In the genomic region with DNA sequence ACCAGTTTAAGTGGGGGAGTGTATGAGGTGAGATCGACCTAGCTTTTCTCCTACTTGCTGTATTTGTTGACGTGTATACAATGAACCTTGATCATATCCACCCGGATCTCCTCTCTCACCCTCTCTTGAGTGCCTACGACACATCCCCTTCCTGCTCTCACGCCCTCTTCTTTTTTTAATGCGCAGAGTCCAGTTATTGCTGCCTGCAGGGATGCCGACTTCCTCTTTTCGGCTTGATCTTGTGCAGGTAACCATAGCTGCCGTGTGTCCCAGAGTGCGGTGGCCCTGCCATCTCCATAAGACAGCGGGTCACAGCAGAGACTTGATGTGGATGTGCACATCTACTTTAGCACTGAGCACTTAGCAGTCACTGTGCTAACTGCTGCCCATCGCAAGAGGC, we compare ENCODE assay signal across 29 mouse cellular contexts. TPM values are rescaled to one million over a fixed set of nuclear protein-coding genes. Genes with fewer than 3 reads are reported as not detected.
A peak's percentile ranks its signal among the peaks of the same experiment; 100 is the strongest.
DNase-seq lines count a peak whose midpoint lies in the region; ATAC-seq lines count a peak whose summit lies in the region.
"Had no signal": no experiment of that assay in that cellular context is flagged by ENCODE, and none has a peak within 500 bp of the region (broad histone marks: within the 10 kb centered on the region; RNA-seq: fewer than 3 reads in every experiment).

No protein-coding gene starts in this region.

- no peak for ATAC-seq in heart, embryonic 13.5 days (ENCODE audit: extremely low read depth, insufficient number of reproducible peaks, low FRiP score, low TSS enrichment)
- ATAC-seq in megakaryocyte, adult 5-6 weeks (ENCODE audit: poor library complexity, severe bottlenecking), result peak; percentile 77
- no peak for ATAC-seq in cerebellum, adult (ENCODE audit: insufficient number of reproducible peaks, low FRiP score, low TSS enrichment)
- ATAC-seq: forebrain, postnatal 0 days; midbrain, embryonic 15.5 days had no signal

- intact Hi-C loops in heart, postnatal 36 days (cut with DNase I), result no loop called here

- no peaks in the 10 kb centered on the region for H3K9me3 ChIP-seq in heart, embryonic 13.5 days
- H3K9me3 ChIP-seq: embryonic facial prominence, embryonic 10.5 days; embryonic facial prominence, embryonic 15.5 days; forebrain, embryonic 12.5 days; G1E; hindbrain, embryonic 13.5 days; limb, embryonic 10.5 days; limb, embryonic 15.5 days; liver, embryonic 13.5 days; midbrain, embryonic 10.5 days; midbrain, embryonic 15.5 days; stomach, embryonic 15.5 days had no signal

- H3K36me3 ChIP-seq in heart, embryonic 13.5 days, result peaks cover 32% of the 10 kb centered on the region
- H3K36me3 ChIP-seq: forebrain, embryonic 12.5 days; midbrain, embryonic 15.5 days; stomach, embryonic 15.5 days had no signal

- WGBS in heart, embryonic 13.5 days, result 85% methylated on average over 12 of the region's 12 CpGs

- peaks cover 17% of the 10 kb centered on the region for H3K4me1 ChIP-seq in heart, embryonic 13.5 days
- H3K4me1 ChIP-seq: embryonic facial prominence, embryonic 10.5 days; embryonic facial prominence, embryonic 15.5 days; forebrain, embryonic 12.5 days; hindbrain, embryonic 13.5 days; limb, embryonic 10.5 days; limb, embryonic 15.5 days; midbrain, embryonic 10.5 days; midbrain, embryonic 15.5 days; stomach, embryonic 15.5 days had no signal

- H3K27ac ChIP-seq in heart, embryonic 13.5 days (replicated peaks), result peak overlapping the region; percentile 65; the same call in 1 of the 2 replicates
- H3K27ac ChIP-seq: embryonic facial prominence, embryonic 10.5 days; embryonic facial prominence, embryonic 15.5 days; forebrain, embryonic 12.5 days; hindbrain, embryonic 13.5 days; limb, embryonic 10.5 days; limb, embryonic 15.5 days; liver, embryonic 13.5 days; macrophage; midbrain, embryonic 10.5 days; midbrain, embryonic 15.5 days; stomach, embryonic 15.5 days had no signal

- H3K4me3 ChIP-seq in heart, embryonic 13.5 days, result no peak overlapping the region
- H3K4me3 ChIP-seq: embryonic facial prominence, embryonic 10.5 days; embryonic facial prominence, embryonic 15.5 days; forebrain, embryonic 12.5 days; hindbrain, embryonic 13.5 days; limb, embryonic 10.5 days; limb, embryonic 15.5 days; liver, embryonic 13.5 days; midbrain, embryonic 10.5 days; midbrain, embryonic 15.5 days; stomach, embryonic 15.5 days had no signal

- no peak overlapping the region for H3K4me2 ChIP-seq in heart, embryonic 13.5 days
- H3K4me2 ChIP-seq: embryonic facial prominence, embryonic 15.5 days; forebrain, embryonic 12.5 days; hindbrain, embryonic 13.5 days; limb, embryonic 15.5 days; liver, embryonic 13.5 days; midbrain, embryonic 15.5 days; stomach, embryonic 15.5 days had no signal

- DNase-seq in heart, postnatal 36 days, result no peak
- peak; percentile 9 for DNase-seq in ZHBTc4 (ENCODE audit: low read depth, low spot score)
- DNase-seq in layer of hippocampus, postnatal 25 days (ENCODE audit: extremely low spot score in 1 of 2, low spot score in 1 of 2), result no peak
- no peak for DNase-seq in lung, adult 18-20 months
- DNase-seq: cerebellum, adult 11-12 months; cerebellum, adult 9-11 months; forebrain, postnatal 0 days; kidney, adult 8-10 months; kidney, postnatal 36 days; layer of hippocampus, postnatal 36 days; liver, embryonic 13.5 days; lung, adult 2 months; lung, postnatal 10 days; right cerebral cortex, adult 18-20 months; right cerebral cortex, postnatal 4 days had no signal

- H3K27me3 ChIP-seq in heart, embryonic 13.5 days (replicated peaks), result no peaks in the 10 kb centered on the region
- H3K27me3 ChIP-seq: embryonic facial prominence, embryonic 15.5 days; forebrain, embryonic 12.5 days; hindbrain, embryonic 13.5 days; limb, embryonic 15.5 days; liver, embryonic 13.5 days; midbrain, embryonic 15.5 days; stomach, embryonic 15.5 days had no signal

- H3K9ac ChIP-seq in heart, embryonic 13.5 days, result no peak overlapping the region; the same call in 1 of the 2 replicates
- H3K9ac ChIP-seq: embryonic facial prominence, embryonic 15.5 days; forebrain, embryonic 12.5 days; forebrain, postnatal 0 days; hindbrain, embryonic 13.5 days; limb, embryonic 15.5 days; liver, embryonic 13.5 days; midbrain, embryonic 15.5 days; stomach, embryonic 15.5 days had no signal

RNA-seq across cellular contexts. Expression of a gene that starts 46.0 kb away (rescaled TPM):
- polyA plus RNA-seq in heart, embryonic 13.5 days (2015; fragmentation: Nextera tagmentation; extraction: Ambion mirVana), result 3.0 and 3.3 TPM in 2 replicates
- 1 to 10 TPM; 3.5 to 3.8 TPM for total RNA-seq in heart, postnatal 36 days (2021)
- not detected in 2 replicates for total RNA-seq in megakaryocyte, adult 5-6 weeks (2015)
- not detected in 2 replicates for total RNA-seq in megakaryocyte, adult 5-6 weeks (2017)
- total RNA-seq in layer of hippocampus, postnatal 25 days (2021), result 1 to 10 TPM; 2.8 to 3.1 TPM
- polyA plus RNA-seq: macrophage had no signal

RNA-seq across cellular contexts. Expression of a gene that starts 46.3 kb away (rescaled TPM):
- polyA plus RNA-seq in heart, embryonic 13.5 days (2015; fragmentation: Nextera tagmentation; extraction: Ambion mirVana), result 30.1 and 30.8 TPM in 2 replicates
- 10 to 100 TPM; 16.1 to 17.7 TPM for total RNA-seq in heart, postnatal 36 days (2021)
- 14.2 and 16.3 TPM in 2 replicates for total RNA-seq in megakaryocyte, adult 5-6 weeks (2015)
- 14.6 and 15.2 TPM in 2 replicates for total RNA-seq in megakaryocyte, adult 5-6 weeks (2017)
- total RNA-seq in layer of hippocampus, postnatal 25 days (2021), result 10 to 100 TPM; 31.5 to 35.7 TPM
